Mouse (Mus musculus): ENCODE results near the gene Obscn. TPM values are rescaled to one million over a fixed set of nuclear protein-coding genes. Genes with fewer than 3 reads are reported as not detected.
"Not testable (repeated sequence)": the region's sequence is repeated elsewhere in the genome, so short reads cannot be mapped to it uniquely, and the experiment has no call there.

The Obscn gene
- polyA plus RNA-seq, 1 experiment from 2014 or later = 0.37 TPM

GRCm38 (mm10) chr11:58959186-58959825, 176.9 kb downstream of the Obscn start:
- Histone ChIP-seq H3K4me3 (replicated peaks; ENCODE audit: low read depth, low read length) (peak overlapping the region; percentile 47), H3K4me1 (ENCODE audit: control insufficient read depth, insufficient read depth, low read length) (peaks cover 32% of the 10 kb centered on the region), H3K9ac (replicated peaks; ENCODE audit: low read length) (peak overlapping the region; percentile 59), H3K27ac (replicated peaks; ENCODE audit: low read depth, low read length) (peak overlapping the region; percentile 77; the same call in 1 of the 2 replicates), H3K9me3 (ENCODE audit: control insufficient read depth, low read length) (peaks cover 7% of the 10 kb centered on the region), H3K27me3 (ENCODE audit: control insufficient read depth, insufficient read depth, low read length) (no peaks in the 10 kb centered on the region), H3K36me3 (ENCODE audit: control insufficient read depth, insufficient read depth, low read length) (peaks cover 11% of the 10 kb centered on the region), H3K4me2 (ENCODE audit: low read length) (peak overlapping the region; percentile 76)
- WGBS = 34% methylated on average over 15 of the region's 15 CpGs
- no peak for ATAC-seq (ENCODE audit: low FRiP score, low TSS enrichment)
- DNase-seq = no peak

GRCm38 (mm10) chr11:58958536-58958935, 177.7 kb downstream of the Obscn start:
- 89% methylated on average over 6 of the region's 6 CpGs for WGBS
- no peaks in the 10 kb centered on the region for H3K27me3 ChIP-seq (ENCODE audit: control insufficient read depth, insufficient read depth, low read length)
- no peak overlapping the region; the same call in 1 of the 2 replicates for H3K9ac ChIP-seq (replicated peaks; ENCODE audit: low read length)
- DNase-seq (no peak), ATAC-seq (ENCODE audit: low FRiP score, low TSS enrichment) (no peak)
- no peak overlapping the region for H3K27ac ChIP-seq (replicated peaks; ENCODE audit: low read depth, low read length)
- H3K4me1 ChIP-seq (ENCODE audit: control insufficient read depth, insufficient read depth, low read length) = peaks cover 31% of the 10 kb centered on the region
- peak overlapping the region; percentile 64 for H3K4me2 ChIP-seq (ENCODE audit: low read length)
- peaks cover 11% of the 10 kb centered on the region for H3K36me3 ChIP-seq (ENCODE audit: control insufficient read depth, insufficient read depth, low read length)
- peaks cover 7% of the 10 kb centered on the region for H3K9me3 ChIP-seq (ENCODE audit: control insufficient read depth, low read length)
- peak overlapping the region; percentile 4; the same call in 1 of the 2 replicates for H3K4me3 ChIP-seq (replicated peaks; ENCODE audit: low read depth, low read length)

GRCm38 (mm10) chr11:58957226-58957914, 178.8 kb downstream of the Obscn start:
- 0 out of 2 replicates have a peak overlapping the region, but pooled peaks have one; percentile 20 for H3K27ac ChIP-seq (replicated peaks; ENCODE audit: low read depth, low read length)

GRCm38 (mm10) chr11:58955868-58956257, 180.3 kb downstream of the Obscn start:
- ATAC-seq (ENCODE audit: low FRiP score, low TSS enrichment) = no peak
- Histone ChIP-seq H3K4me3 (replicated peaks; ENCODE audit: low read depth, low read length) (peak overlapping the region; percentile 53), H3K27ac (replicated peaks; ENCODE audit: low read depth, low read length) (no peak overlapping the region; the same call in 1 of the 2 replicates), H3K9ac (replicated peaks; ENCODE audit: low read length) (peak overlapping the region; percentile 71), H3K4me1 (ENCODE audit: control insufficient read depth, insufficient read depth, low read length) (peaks cover 47% of the 10 kb centered on the region), H3K36me3 (ENCODE audit: control insufficient read depth, insufficient read depth, low read length) (peaks cover 11% of the 10 kb centered on the region), H3K9me3 (ENCODE audit: control insufficient read depth, low read length) (no peaks in the 10 kb centered on the region), H3K27me3 (ENCODE audit: control insufficient read depth, insufficient read depth, low read length) (no peaks in the 10 kb centered on the region), H3K4me2 (ENCODE audit: low read length) (peak overlapping the region; percentile 64)
- no peak for DNase-seq
- 22% methylated on average over 8 of the region's 8 CpGs for WGBS

More at GRCm38 (mm10) chr11:58957226-58957914, 178.8 kb downstream of the Obscn start:
- no peak for DNase-seq
- Histone ChIP-seq H3K9me3 (ENCODE audit: control insufficient read depth, low read length) (peaks cover 7% of the 10 kb centered on the region), H3K4me3 (replicated peaks; ENCODE audit: low read depth, low read length) (peak overlapping the region; percentile 53), H3K4me2 (ENCODE audit: low read length) (peak overlapping the region; percentile 64), H3K9ac (replicated peaks; ENCODE audit: low read length) (peak overlapping the region; percentile 71), H3K4me1 (ENCODE audit: control insufficient read depth, insufficient read depth, low read length) (peaks cover 35% of the 10 kb centered on the region), H3K27me3 (ENCODE audit: control insufficient read depth, insufficient read depth, low read length) (no peaks in the 10 kb centered on the region), H3K36me3 (ENCODE audit: control insufficient read depth, insufficient read depth, low read length) (peaks cover 11% of the 10 kb centered on the region)
- WGBS = 80% methylated on average over 5 of the region's 5 CpGs
- no peak for ATAC-seq (ENCODE audit: low FRiP score, low TSS enrichment)

- DNase-seq (peak; percentile 70), ATAC-seq (ENCODE audit: low FRiP score, low TSS enrichment) (peak; percentile 19)
- H3K4me2 ChIP-seq (ENCODE audit: low read length) = peak overlapping the region; percentile 64
- H3K4me1 ChIP-seq (ENCODE audit: control insufficient read depth, insufficient read depth, low read length) = peaks cover 50% of the 10 kb centered on the region
- peak overlapping the region; percentile 99 for H3K27ac ChIP-seq (replicated peaks; ENCODE audit: low read depth, low read length)
- WGBS = under 1% methylated on average over 20 of the region's 20 CpGs
- peak overlapping the region; percentile 53 for H3K4me3 ChIP-seq (replicated peaks; ENCODE audit: low read depth, low read length)
- H3K27me3 ChIP-seq (ENCODE audit: control insufficient read depth, insufficient read depth, low read length) = no peaks in the 10 kb centered on the region
- no peaks in the 10 kb centered on the region for H3K9me3 ChIP-seq (ENCODE audit: control insufficient read depth, low read length)
- H3K9ac ChIP-seq (replicated peaks; ENCODE audit: low read length) = peak overlapping the region; percentile 71
- H3K36me3 ChIP-seq (ENCODE audit: control insufficient read depth, insufficient read depth, low read length) = peaks cover 11% of the 10 kb centered on the region
Observed at GRCm38 (mm10) chr11:58955143-58955867, 180.9 kb downstream of the Obscn start.

GRCm38 (mm10) chr11:58954420-58955142, 181.6 kb downstream of the Obscn start, which contains the start of the genes Hist3h2a and Trim17:
Hist3h2a (plus strand) TSS chr11:58954685.
Trim17 (plus strand) TSS chr11:58954685.
- Histone ChIP-seq H3K4me2 (ENCODE audit: low read length) (peak within 1 kb of the TSS; percentile 64), H3K9me3 (ENCODE audit: control insufficient read depth, low read length) (no peaks in the 10 kb centered on the region), H3K27ac (replicated peaks; ENCODE audit: low read depth, low read length) (peak within 1 kb of the TSS; percentile 99), H3K36me3 (ENCODE audit: control insufficient read depth, insufficient read depth, low read length) (peaks cover 11% of the 10 kb centered on the region), H3K4me1 (ENCODE audit: control insufficient read depth, insufficient read depth, low read length) (peaks cover 47% of the 10 kb centered on the region), H3K27me3 (ENCODE audit: control insufficient read depth, insufficient read depth, low read length) (no peaks in the 10 kb centered on the region), H3K4me3 (replicated peaks; ENCODE audit: low read depth, low read length) (peak within 1 kb of the TSS; percentile 53), H3K9ac (replicated peaks; ENCODE audit: low read length) (peak within 1 kb of the TSS; percentile 93)
- DNase-seq = peak; percentile 99
- peak; percentile 92 for ATAC-seq (ENCODE audit: low FRiP score, low TSS enrichment)
- under 1% methylated on average over 49 of the region's 49 CpGs for WGBS

GRCm38 (mm10) chr11:58954170-58954419, 182.1 kb downstream of the Obscn start:
- peak overlapping the region; percentile 53 for H3K4me3 ChIP-seq (replicated peaks; ENCODE audit: low read depth, low read length)
- H3K27me3 ChIP-seq (ENCODE audit: control insufficient read depth, insufficient read depth, low read length); H3K9me3 ChIP-seq (ENCODE audit: control insufficient read depth, low read length); ATAC-seq (ENCODE audit: low FRiP score, low TSS enrichment); DNase-seq: not testable (repeated sequence)
- H3K4me2 ChIP-seq (ENCODE audit: low read length) = peak overlapping the region; percentile 64
- H3K4me1 ChIP-seq (ENCODE audit: control insufficient read depth, insufficient read depth, low read length) = peaks cover 42% of the 10 kb centered on the region
- H3K9ac ChIP-seq (replicated peaks; ENCODE audit: low read length) = peak overlapping the region; percentile 93
- H3K36me3 ChIP-seq (ENCODE audit: control insufficient read depth, insufficient read depth, low read length) = peaks cover 11% of the 10 kb centered on the region
- H3K27ac ChIP-seq (replicated peaks; ENCODE audit: low read depth, low read length) = peak overlapping the region; percentile 99
- WGBS = 0% methylated on average over 17 of the region's 17 CpGs

Measured in midbrain, embryonic 14.5 days (tissue).